Mouse (Mus musculus): ENCODE measurements around the gene Mprip. TPM values are rescaled to one million over a fixed set of nuclear protein-coding genes. Genes with fewer than 3 reads are reported as not detected.

The Mprip gene
- total and polyA plus RNA-seq, 2 experiments from 2014 or later: 35.9 to 135 TPM

GRCm38 (mm10) chr11:59697572-59697971 is 36.5 kb downstream of the Mprip start:
- Histone ChIP-seq H3K36me3 (replicated peaks; ENCODE audit: control insufficient read depth, insufficient read depth, low read length) (peaks cover 53% of the 10 kb centered on the region), H3K4me2 (ENCODE audit: low read depth, low read length) (no peak overlapping the region), H3K27ac (ENCODE audit: low read depth) (no peak overlapping the region), H3K9me3 (replicated peaks; ENCODE audit: control insufficient read depth, low read length) (no peaks in the 10 kb centered on the region), H3K27me3 (ENCODE audit: control insufficient read depth, insufficient read depth, low read length) (no peaks in the 10 kb centered on the region), H3K4me1 (ENCODE audit: control insufficient read depth, insufficient read depth) (peaks cover 24% of the 10 kb centered on the region), H3K4me3 (ENCODE audit: low read depth, low read length) (no peak overlapping the region), H3K9ac (replicated peaks; ENCODE audit: low read depth, low read length) (no peak overlapping the region)
- ATAC-seq (ENCODE audit: insufficient read depth, low read depth): no peak
- DNase-seq (ENCODE audit: low spot score): no peak
- TF ChIP-seq CTCF (IDR thresholded peaks at IDR 0.05; ENCODE audit: low read depth) (no peak), EP300 (IDR thresholded peaks at IDR 0.05; ENCODE audit: low read depth) (no peak)
- WGBS: 85% methylated on average over 1 of the region's 1 CpGs

- Histone ChIP-seq H3K4me2 (ENCODE audit: low read depth, low read length) (no peak overlapping the region), H3K27me3 (ENCODE audit: control insufficient read depth, insufficient read depth, low read length) (no peaks in the 10 kb centered on the region), H3K36me3 (replicated peaks; ENCODE audit: control insufficient read depth, insufficient read depth, low read length) (peaks cover 60% of the 10 kb centered on the region), H3K9ac (replicated peaks; ENCODE audit: low read depth, low read length) (no peak overlapping the region), H3K9me3 (replicated peaks; ENCODE audit: control insufficient read depth, low read length) (no peaks in the 10 kb centered on the region), H3K4me3 (ENCODE audit: low read depth, low read length) (no peak overlapping the region), H3K4me1 (ENCODE audit: control insufficient read depth, insufficient read depth) (peaks cover 17% of the 10 kb centered on the region), H3K27ac (ENCODE audit: low read depth) (no peak overlapping the region)
- DNase-seq (ENCODE audit: low spot score): no peak
- TF ChIP-seq CTCF (IDR thresholded peaks at IDR 0.05; ENCODE audit: low read depth) (no peak), EP300 (IDR thresholded peaks at IDR 0.05; ENCODE audit: low read depth) (no peak)
- 87% methylated on average over 1 of the region's 1 CpGs for WGBS
- no peak for ATAC-seq (ENCODE audit: insufficient read depth, low read depth)
Observed at GRCm38 (mm10) chr11:59700787-59701186, 39.7 kb downstream of the Mprip start.

GRCm38 (mm10) chr11:59705113-59705512 is 44.0 kb downstream of the Mprip start:
- H3K9ac ChIP-seq (replicated peaks; ENCODE audit: low read depth, low read length): no peak overlapping the region
- peaks cover 54% of the 10 kb centered on the region for H3K4me1 ChIP-seq (ENCODE audit: control insufficient read depth, insufficient read depth)
- WGBS: 58% methylated on average over 2 of the region's 2 CpGs
- ATAC-seq (ENCODE audit: insufficient read depth, low read depth) (no peak), DNase-seq (ENCODE audit: low spot score) (no peak)
- H3K36me3 ChIP-seq (replicated peaks; ENCODE audit: control insufficient read depth, insufficient read depth, low read length): peaks cover 23% of the 10 kb centered on the region; the same call in 1 of the 2 replicates
- H3K27me3 ChIP-seq (ENCODE audit: control insufficient read depth, insufficient read depth, low read length): no peaks in the 10 kb centered on the region
- H3K4me2 ChIP-seq (ENCODE audit: low read depth, low read length): no peak overlapping the region
- no peak overlapping the region for H3K4me3 ChIP-seq (ENCODE audit: low read depth, low read length)
- no peaks in the 10 kb centered on the region for H3K9me3 ChIP-seq (replicated peaks; ENCODE audit: control insufficient read depth, low read length)
- TF ChIP-seq EP300 (IDR thresholded peaks at IDR 0.05; ENCODE audit: low read depth): no peak
- no peak for TF ChIP-seq CTCF (IDR thresholded peaks at IDR 0.05; ENCODE audit: low read depth)
- peak overlapping the region; percentile 35; the same call in 1 of the 2 replicates for H3K27ac ChIP-seq (ENCODE audit: low read depth)

- 44% methylated on average over 2 of the region's 2 CpGs for WGBS
- H3K4me1 ChIP-seq (ENCODE audit: control insufficient read depth, insufficient read depth): peaks cover 54% of the 10 kb centered on the region
Observed at GRCm38 (mm10) chr11:59707481-59707880, 46.4 kb downstream of the Mprip start.

GRCm38 (mm10) chr11:59707931-59708611 is 47.0 kb downstream of the Mprip start:
- Histone ChIP-seq H3K9me3 (replicated peaks; ENCODE audit: control insufficient read depth, low read length) (no peaks in the 10 kb centered on the region), H3K9ac (replicated peaks; ENCODE audit: low read depth, low read length) (peak overlapping the region; percentile 17; the same call in 1 of the 2 replicates), H3K4me2 (ENCODE audit: low read depth, low read length) (peak overlapping the region; percentile 47), H3K4me3 (ENCODE audit: low read depth, low read length) (peak overlapping the region; percentile 15; the same call in 1 of the 2 replicates), H3K4me1 (ENCODE audit: control insufficient read depth, insufficient read depth) (peaks cover 54% of the 10 kb centered on the region), H3K36me3 (replicated peaks; ENCODE audit: control insufficient read depth, insufficient read depth, low read length) (0 out of 2 replicates have a peak, but pooled peaks cover 5% of the 10 kb centered on the region), H3K27me3 (ENCODE audit: control insufficient read depth, insufficient read depth, low read length) (no peaks in the 10 kb centered on the region), H3K27ac (ENCODE audit: low read depth) (peak overlapping the region; percentile 91)
- DNase-seq (ENCODE audit: low spot score) (peak; percentile 87), ATAC-seq (ENCODE audit: insufficient read depth, low read depth) (peak; percentile 77)
- WGBS: 6% methylated on average over 11 of the region's 11 CpGs
- no peak for TF ChIP-seq EP300 (IDR thresholded peaks at IDR 0.05; ENCODE audit: low read depth)
- TF ChIP-seq CTCF (IDR thresholded peaks at IDR 0.05; ENCODE audit: low read depth): no peak

More at GRCm38 (mm10) chr11:59707481-59707880, 46.4 kb downstream of the Mprip start:
- Histone ChIP-seq H3K27me3 (ENCODE audit: control insufficient read depth, insufficient read depth, low read length) (no peaks in the 10 kb centered on the region), H3K4me3 (ENCODE audit: low read depth, low read length) (no peak overlapping the region), H3K9ac (replicated peaks; ENCODE audit: low read depth, low read length) (0 out of 2 replicates have a peak overlapping the region, but pooled peaks have one; percentile 13), H3K4me2 (ENCODE audit: low read depth, low read length) (peak overlapping the region; percentile 47), H3K36me3 (replicated peaks; ENCODE audit: control insufficient read depth, insufficient read depth, low read length) (0 out of 2 replicates have a peak, but pooled peaks cover 8% of the 10 kb centered on the region), H3K27ac (ENCODE audit: low read depth) (peak overlapping the region; percentile 91), H3K9me3 (replicated peaks; ENCODE audit: control insufficient read depth, low read length) (no peaks in the 10 kb centered on the region)
- peak; percentile 24; the same call in 1 of the 2 replicates for ATAC-seq (ENCODE audit: insufficient read depth, low read depth)
- TF ChIP-seq EP300 (IDR thresholded peaks at IDR 0.05; ENCODE audit: low read depth) (no peak), CTCF (IDR thresholded peaks at IDR 0.05; ENCODE audit: low read depth) (no peak)
- DNase-seq (ENCODE audit: low spot score): no peak
